Mouse (Mus musculus) olfactory bulb, adult 2 months (tissue): Measurements from ENCODE around the gene Trpm8.

Experiments used
- CTCF ChIP-seq: fragments of 200-500 bp; IDR thresholded peaks from 2 replicates; pipeline ENCODE4 v1.5.1; 2012; ENCODE audit warnings: low read depth, mild to moderate bottlenecking, low read length, moderate library complexity; ENCODE audit not compliant: insufficient read depth
- POLR2A ChIP-seq: fragments of 200-500 bp; IDR thresholded peaks from 2 replicates; pipeline ENCODE4 v1.6.1; 2012; ENCODE audit warnings: mild to moderate bottlenecking, low read depth, low read length, moderate library complexity; ENCODE audit not compliant: insufficient read depth

DNA sequence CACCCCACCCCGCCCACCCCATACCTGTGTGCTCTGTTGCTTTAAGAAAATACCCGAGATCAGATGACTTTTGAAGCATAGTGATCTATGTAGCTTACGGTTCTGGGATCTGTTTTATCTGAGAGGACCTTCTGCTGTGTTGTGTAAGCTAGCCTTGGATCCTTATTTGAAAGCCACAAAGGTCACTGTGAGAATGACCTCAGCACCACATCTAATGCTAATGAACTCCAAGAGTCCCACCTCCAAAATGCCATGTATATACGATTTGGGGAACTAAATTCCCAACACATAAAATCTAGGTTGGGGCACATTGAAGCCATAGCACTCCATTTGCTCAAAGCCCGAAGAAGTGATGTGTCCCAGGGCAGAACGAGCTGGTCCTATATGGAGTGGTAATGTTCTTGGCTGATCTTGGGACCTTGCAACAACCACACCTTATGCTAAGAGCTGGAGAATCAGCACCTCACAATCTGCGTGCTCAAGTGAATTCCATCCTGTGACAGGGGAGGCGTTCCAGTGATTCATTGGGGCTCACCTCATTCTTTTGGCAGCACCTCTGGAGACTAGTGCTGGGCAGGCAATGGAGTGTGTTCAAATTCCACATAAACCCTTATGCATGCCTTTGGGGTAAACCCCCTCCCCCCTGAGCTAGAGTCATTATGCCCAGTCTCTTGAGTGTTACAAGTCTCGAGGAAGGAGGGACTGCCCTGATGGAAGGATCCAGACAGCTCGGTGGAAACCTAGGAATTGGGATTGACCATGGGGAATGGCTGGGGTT, 20.4 kb upstream of the Trpm8 start:
- TF ChIP-seq CTCF (no peak), POLR2A (no peak)
